Mouse (Mus musculus) intestine, embryonic 14.5 days (tissue): ENCODE results near the gene Cib3. TPM values are rescaled to one million over a fixed set of nuclear protein-coding genes. Genes with fewer than 3 reads are reported as not detected.

Experiments
- ATAC-seq: fragments of 200-750 bp; cut with Nextera tagmentation; replicated peaks from 2 replicates; pipeline ENCODE4 v1.8.0; 2017; ENCODE audit warnings: low read depth, moderate number of reproducible peaks, moderate TSS enrichment, moderate library complexity; ENCODE audit not compliant: low FRiP score, low TSS enrichment
- DNase-seq: peaks from one replicate; pipeline ENCODE4 v3.0.0-alpha.2; 2018; ENCODE audit warnings: low spot score
- H3K27ac ChIP-seq: fragments of 300-500 bp; sonication (generic); 2 replicates; pipeline ENCODE4 v1.5.1; 2014; ENCODE audit warnings: low read depth, mild to moderate bottlenecking, control low read depth
- H3K27me3 ChIP-seq: fragments of 300-500 bp; sonication (generic); replicated peaks from 2 replicates; pipeline ENCODE4 v1.6.1; 2014; ENCODE audit warnings: low read length, control low read depth; ENCODE audit not compliant: control insufficient read depth, insufficient read depth
- H3K36me3 ChIP-seq: fragments of 300-500 bp; sonication (generic); 2 replicates; pipeline ENCODE4 v1.6.1; 2014; ENCODE audit warnings: low read length, control low read depth; ENCODE audit not compliant: control insufficient read depth, insufficient read depth
- H3K4me1 ChIP-seq: fragments of 300-500 bp; sonication (generic); replicated peaks from 2 replicates; pipeline ENCODE4 v1.6.1; 2014; ENCODE audit warnings: low read length, control low read depth, mixed read lengths; ENCODE audit not compliant: control insufficient read depth, insufficient read depth
- H3K4me2 ChIP-seq: fragments of 300-500 bp; sonication (generic); 2 replicates; pipeline ENCODE4 v1.6.1; 2014; ENCODE audit warnings: low read length
- H3K4me3 ChIP-seq: fragments of 300-500 bp; sonication (generic); 2 replicates; pipeline ENCODE4 v1.5.1; 2014; ENCODE audit warnings: low read depth, low read length, control low read depth, mixed read lengths
- H3K9ac ChIP-seq: fragments of 300-500 bp; sonication (generic); 2 replicates; pipeline ENCODE4 v1.6.1; 2014; ENCODE audit warnings: mild to moderate bottlenecking, low read length
- H3K9me3 ChIP-seq: fragments of 300-500 bp; sonication (generic); 2 replicates; pipeline ENCODE4 v1.6.1; 2016; ENCODE audit warnings: low read length, control low read depth; ENCODE audit not compliant: control insufficient read depth
- WGBS: fragments of 180-500 bp; shearing (Covaris S2); extraction: QIAGEN DNeasy Blood & Tissue Kit; methylation state at CpG from one replicate; pipeline ENCODE4 v1.1.7; 2014; 5-methylcytosine and 5-hydroxymethylcytosine counted together
- polyA plus RNA-seq: library from polyadenylated mRNA; unstranded; fragments of >200 nt; fragmentation: Nextera tagmentation; extraction: Ambion mirVana; gene quantifications from 2 replicates; pipeline ENCODE4 v1.2.1, GENCODE M21; 2014

The Cib3 gene
- polyA plus RNA-seq, 1 experiment from 2014 or later, result not detected

DNA sequence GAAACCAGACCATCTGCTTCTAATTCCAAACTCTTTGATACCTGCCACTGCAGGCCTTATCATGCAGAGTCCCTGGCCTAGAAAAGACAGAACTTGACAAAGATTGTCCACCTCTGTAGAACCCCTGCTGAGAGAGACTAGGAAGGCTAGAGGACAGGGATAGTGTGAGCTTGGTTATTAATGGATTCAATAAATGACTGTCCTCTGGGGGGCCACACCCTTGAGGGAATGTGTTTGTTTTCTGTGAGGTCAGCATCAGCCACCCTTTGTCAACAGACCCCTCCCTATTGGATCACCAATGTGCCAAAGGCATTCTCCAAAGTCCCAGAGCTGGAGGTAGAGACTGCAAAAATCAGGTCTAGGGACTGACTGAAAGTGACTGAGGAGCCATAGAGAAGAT, 20.6 kb downstream of the Cib3 start:
- DNase-seq (no peak), ATAC-seq (no peak)
- no peaks in the 10 kb centered on the region for H3K9me3 ChIP-seq
- H3K4me2 ChIP-seq, result no peak overlapping the region
- no peak overlapping the region for H3K9ac ChIP-seq
- H3K4me1 ChIP-seq, result no peaks in the 10 kb centered on the region
- no peaks in the 10 kb centered on the region for H3K36me3 ChIP-seq
- H3K27ac ChIP-seq, result no peak overlapping the region
- H3K27me3 ChIP-seq, result no peaks in the 10 kb centered on the region
- H3K4me3 ChIP-seq, result no peak overlapping the region

DNA sequence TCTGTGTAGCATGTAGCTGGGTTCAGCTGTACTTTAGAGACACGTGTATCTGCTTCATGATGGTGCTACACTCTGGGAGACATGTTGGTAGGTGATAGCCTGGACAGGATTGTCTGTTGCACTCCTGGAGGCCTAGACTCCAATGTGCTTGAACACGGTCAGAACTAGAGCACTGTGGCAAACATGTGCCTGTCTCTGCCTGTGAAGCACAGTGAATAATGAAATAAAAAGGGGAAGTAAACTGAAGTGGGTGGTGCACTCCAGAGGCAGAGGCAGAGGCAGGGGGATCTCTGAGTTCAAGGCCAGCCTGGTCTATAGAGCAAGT, 22.5 kb downstream of the Cib3 start:
- Histone ChIP-seq H3K9me3 (no peaks in the 10 kb centered on the region), H3K4me1 (no peaks in the 10 kb centered on the region), H3K4me3 (no peak overlapping the region), H3K4me2 (no peak overlapping the region), H3K27ac (no peak overlapping the region), H3K36me3 (no peaks in the 10 kb centered on the region), H3K9ac (no peak overlapping the region), H3K27me3 (no peaks in the 10 kb centered on the region)
- 64% methylated on average over 2 of the region's 2 CpGs for WGBS
- no peak for DNase-seq
- no peak for ATAC-seq

DNA sequence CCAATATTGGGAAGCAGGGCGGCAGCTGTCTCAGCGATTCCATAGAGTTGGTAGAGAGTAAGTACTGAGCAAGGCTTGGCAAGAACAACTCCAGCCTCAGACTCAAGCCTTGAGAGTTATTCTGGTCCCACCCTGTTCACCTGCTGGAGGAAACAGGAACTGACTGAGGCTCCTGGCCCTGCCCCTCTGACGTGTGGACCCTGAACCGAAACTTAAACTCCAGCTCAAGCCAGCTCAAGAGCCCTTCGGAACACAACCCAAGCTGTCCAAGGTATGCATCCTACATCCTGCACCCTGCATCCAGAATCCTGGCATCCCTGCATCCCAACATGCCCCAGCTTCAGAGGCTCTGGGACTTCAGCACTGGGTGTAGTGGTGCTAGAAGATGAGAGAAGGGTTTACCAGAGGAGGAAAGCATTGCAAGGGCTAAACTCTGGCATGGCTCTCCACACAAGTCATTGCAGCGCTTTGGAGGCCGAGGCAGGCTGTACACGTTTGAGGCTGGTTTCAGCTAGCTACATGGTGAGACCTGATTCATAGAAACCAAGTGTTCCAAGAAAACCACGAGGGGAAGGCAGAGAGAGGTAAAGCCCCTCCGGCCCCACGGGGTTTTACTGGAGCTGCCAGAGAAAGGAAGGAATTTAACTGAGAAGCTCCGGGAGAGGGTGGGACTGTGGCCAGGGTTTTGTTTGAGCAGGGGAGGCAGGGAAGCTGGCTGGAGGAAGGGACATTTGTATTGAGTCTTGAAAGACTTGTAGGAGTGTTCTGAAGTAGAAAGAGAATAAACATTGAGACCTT, 23.0 kb downstream of the Cib3 start, which contains the start of gene Hsh2d:
Gene Hsh2d (plus strand): TSS at position 222 of the 798 bp plus-strand sequence.
- DNase-seq, result no peak

GRCm38 (mm10) chr8:72187793-72188331, 24.8 kb downstream of the Cib3 start:
- Histone ChIP-seq H3K27me3 (no peaks in the 10 kb centered on the region), H3K4me2 (no peak overlapping the region), H3K36me3 (no peaks in the 10 kb centered on the region), H3K27ac (no peak overlapping the region), H3K4me1 (no peaks in the 10 kb centered on the region), H3K9ac (no peak overlapping the region), H3K4me3 (no peak overlapping the region), H3K9me3 (no peaks in the 10 kb centered on the region)
- 92% methylated on average over 2 of the region's 2 CpGs for WGBS
- ATAC-seq (no peak), DNase-seq (no peak)

More for the DNA sequence above, 23.0 kb downstream of the Cib3 start, which contains the start of gene Hsh2d:
- H3K36me3 ChIP-seq, result no peaks in the 10 kb centered on the region
- H3K4me2 ChIP-seq, result no peak within 1 kb of the TSS
- H3K4me1 ChIP-seq, result no peaks in the 10 kb centered on the region
- H3K27me3 ChIP-seq, result no peaks in the 10 kb centered on the region
- 67% methylated on average over 12 of the region's 12 CpGs for WGBS
- H3K9me3 ChIP-seq, result no peaks in the 10 kb centered on the region
- H3K9ac ChIP-seq, result no peak within 1 kb of the TSS
- 0 out of 2 replicates have a peak, but pooled peaks have one; percentile 53 for ATAC-seq
- H3K4me3 ChIP-seq, result no peak within 1 kb of the TSS
- H3K27ac ChIP-seq, result no peak within 1 kb of the TSS

- 0 out of 2 replicates have a peak, but pooled peaks have one; percentile 12 for ATAC-seq
- DNase-seq, result no peak
- Histone ChIP-seq H3K27me3 (no peaks in the 10 kb centered on the region), H3K9me3 (no peaks in the 10 kb centered on the region), H3K9ac (no peak overlapping the region), H3K27ac (no peak overlapping the region), H3K4me3 (no peak overlapping the region), H3K4me1 (no peaks in the 10 kb centered on the region), H3K4me2 (no peak overlapping the region), H3K36me3 (peaks cover 35% of the 10 kb centered on the region)
- 81% methylated on average over 2 of the region's 2 CpGs for WGBS
Measured at GRCm38 (mm10) chr8:72183554-72184202, 29.0 kb downstream of the Cib3 start.

- peaks cover 94% of the 10 kb centered on the region for H3K36me3 ChIP-seq
- 0 out of 2 replicates have a peak, but pooled peaks have one; percentile 28 for ATAC-seq
- no peak overlapping the region for H3K4me3 ChIP-seq
- 62% methylated on average over 5 of the region's 5 CpGs for WGBS
- no peak overlapping the region for H3K9ac ChIP-seq
- no peaks in the 10 kb centered on the region for H3K27me3 ChIP-seq
- no peaks in the 10 kb centered on the region for H3K9me3 ChIP-seq
- peak; percentile 80 for DNase-seq
- H3K27ac ChIP-seq, result no peak overlapping the region
- H3K4me1 ChIP-seq, result no peaks in the 10 kb centered on the region
- no peak overlapping the region for H3K4me2 ChIP-seq
Measured at GRCm38 (mm10) chr8:72177346-72177925, 35.2 kb downstream of the Cib3 start.

DNA sequence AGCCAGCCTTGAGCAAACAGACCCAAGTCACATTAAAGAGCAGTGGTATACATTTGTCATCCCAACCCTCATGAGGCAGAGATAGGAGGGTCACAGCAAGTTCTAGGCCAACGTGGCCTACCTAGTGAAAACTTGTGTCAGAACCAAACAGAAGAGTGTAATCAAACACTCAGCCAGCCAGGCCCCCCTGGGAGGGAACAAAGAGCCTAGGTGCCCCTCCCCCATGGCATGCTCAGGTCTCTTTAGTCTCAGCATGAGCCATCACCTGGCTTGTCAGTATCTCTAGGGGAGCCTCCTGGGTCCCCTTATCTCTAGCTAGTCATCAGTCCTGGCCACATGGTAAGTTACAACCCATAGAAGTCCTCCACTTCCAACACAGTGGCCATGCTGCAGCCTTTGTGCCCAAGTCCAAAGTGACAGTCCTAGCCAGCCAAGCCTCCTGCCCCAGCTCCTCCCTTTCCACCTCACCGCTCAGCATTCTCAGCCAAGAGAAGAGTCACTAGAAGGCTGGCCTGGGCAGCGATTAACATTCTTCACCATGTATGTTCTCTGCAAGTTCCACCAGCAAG, 42.9 kb downstream of the Cib3 start:
- no peaks in the 10 kb centered on the region for H3K27me3 ChIP-seq
- H3K4me3 ChIP-seq, result no peak overlapping the region
- no peak overlapping the region for H3K4me2 ChIP-seq
- H3K9ac ChIP-seq, result no peak overlapping the region
- no peak for DNase-seq
- no peaks in the 10 kb centered on the region for H3K4me1 ChIP-seq
- H3K27ac ChIP-seq, result no peak overlapping the region
- peaks cover 70% of the 10 kb centered on the region for H3K36me3 ChIP-seq
- H3K9me3 ChIP-seq, result no peaks in the 10 kb centered on the region
- ATAC-seq, result no peak
- WGBS, result 76% methylated on average over 3 of the region's 3 CpGs

DNA sequence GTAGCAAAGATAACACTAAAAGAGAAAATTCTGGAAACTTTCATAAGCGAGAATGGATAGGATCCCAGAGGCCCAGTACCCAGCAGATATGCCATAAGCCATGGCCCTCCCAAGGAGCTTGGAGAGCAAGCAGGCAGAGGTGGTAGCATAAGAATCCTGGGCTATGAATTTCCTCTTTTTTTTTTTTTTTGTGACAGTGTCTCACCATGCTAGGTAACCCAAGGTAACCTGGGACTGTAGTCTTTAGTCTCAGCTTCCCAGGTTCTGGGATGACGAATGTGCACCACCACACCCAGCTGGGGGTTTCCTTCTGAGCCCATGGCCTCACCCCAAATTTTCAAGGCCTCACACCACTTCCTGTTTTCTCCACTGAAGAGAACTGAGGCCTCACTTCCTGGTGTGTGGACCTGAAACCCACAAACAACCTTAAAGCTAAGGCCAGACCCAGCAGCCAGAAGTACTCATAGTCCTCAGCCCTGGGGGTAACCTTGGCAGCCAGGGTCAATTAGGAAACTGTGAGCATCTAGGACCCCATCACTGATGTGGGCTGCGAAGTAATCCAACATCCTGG, 43.5 kb downstream of the Cib3 start:
- 91% methylated on average over 3 of the region's 3 CpGs for WGBS

More for the DNA sequence above, 43.5 kb downstream of the Cib3 start:
- no peak for ATAC-seq
- no peak overlapping the region for H3K4me3 ChIP-seq
- H3K36me3 ChIP-seq, result peaks cover 70% of the 10 kb centered on the region
- H3K27me3 ChIP-seq, result no peaks in the 10 kb centered on the region
- H3K4me2 ChIP-seq, result no peak overlapping the region
- no peak overlapping the region for H3K9ac ChIP-seq
- no peak for DNase-seq
- H3K27ac ChIP-seq, result no peak overlapping the region
- no peaks in the 10 kb centered on the region for H3K4me1 ChIP-seq
- H3K9me3 ChIP-seq, result no peaks in the 10 kb centered on the region
